Mouse (Mus musculus) C2C12 (cell line): ENCODE measurements at regions not wholly inside any gene's neighbourhood (a gene's known extent, or its start where the extent isn't known, plus 50 kb on each side); places are given as distances from the start of the nearest gene placed in this dataset.

ENCODE experiments used
- CEBPB ChIP-seq: IDR thresholded peaks from one replicate; pipeline ENCODE4 v1.6.1; 2011; ENCODE audit warnings: low read depth, mild to moderate bottlenecking, control low read depth, moderate library complexity
- CTCF ChIP-seq: IDR thresholded peaks from one replicate; pipeline ENCODE4 v1.5.1; 2011; ENCODE audit not compliant: control insufficient read depth, insufficient read depth, insufficient read length
- MAX ChIP-seq: IDR thresholded peaks from one replicate; pipeline ENCODE4 v1.6.1; 2011; ENCODE audit warnings: mild to moderate bottlenecking, control low read depth
- USF1 ChIP-seq: IDR thresholded peaks from one replicate; pipeline ENCODE4 v1.6.1; 2011; ENCODE audit warnings: low read depth, mild to moderate bottlenecking, control low read depth, moderate library complexity

- no peak for TF ChIP-seq CTCF
- no peak for TF ChIP-seq CEBPB
- TF ChIP-seq USF1: no peak
- no peak for TF ChIP-seq MAX
Observed at GRCm38 (mm10) chr7:68929669-68930068, 180.6 kb upstream of the Arrdc4 start.
